Mouse (Mus musculus) MEL (cell line): ENCODE measurements around the gene Tent4a. TPM values are rescaled to one million over a fixed set of nuclear protein-coding genes. Genes with fewer than 3 reads are reported as not detected.

Experiments used
- DNase-seq: peaks from one replicate; pipeline ENCODE4 v3.0.0; 2011; ENCODE audit warnings: low read depth, low spot score
- H3K27ac ChIP-seq: 2 replicates; pipeline ENCODE4 v1.5.1; 2012; ENCODE audit warnings: low read depth, mild to moderate bottlenecking, control low read depth, low read length, moderate library complexity; ENCODE audit not compliant: control insufficient read depth
- H3K27me3 ChIP-seq, 2 experiments: fragments of 150-350 bp in 1 of 2; sonication (generic) in 1 of 2; 2 replicates each; pipeline ENCODE4 v1.6.1; 2012; ENCODE audit warnings: low read length in 2 of 2, mild to moderate bottlenecking in 2 of 2, improper control_type of control experiment in 1 of 2, moderate library complexity in 1 of 2; ENCODE audit not compliant: insufficient read depth in 2 of 2, control insufficient read depth in 1 of 2
- H3K36me3 ChIP-seq, 2 experiments: 2 replicates each; pipeline ENCODE4 v1.6.1; 2012 to 2014; ENCODE audit warnings: low read length in 2 of 2, improper control_type of control experiment in 1 of 2, inconsistent platforms in 1 of 2, mild to moderate bottlenecking in 1 of 2; ENCODE audit not compliant: insufficient read depth in 2 of 2, control insufficient read depth in 1 of 2
- H3K4me1 ChIP-seq, 2 experiments: fragments of 150-350 bp in 1 of 2; sonication (generic) in 1 of 2; 2 replicates each; pipeline ENCODE4 v1.6.1; 2012; ENCODE audit warnings: low read length in 2 of 2, improper control_type of control experiment in 1 of 2, mild to moderate bottlenecking in 1 of 2; ENCODE audit not compliant: insufficient read depth in 2 of 2, control insufficient read depth in 1 of 2
- H3K4me3 ChIP-seq, 2 experiments: fragments of 150-350 bp in 1 of 2; sonication (generic) in 1 of 2; 2 replicates each; pipeline ENCODE4 v1.5.1; 2012; ENCODE audit warnings: low read depth in 2 of 2, low read length in 2 of 2, mild to moderate bottlenecking in 2 of 2, moderate library complexity in 2 of 2, control low read depth in 1 of 2, improper control_type of control experiment in 1 of 2; ENCODE audit not compliant: control insufficient read depth in 1 of 2, insufficient read depth in 1 of 2
- H3K79me2 ChIP-seq: 2 replicates; pipeline ENCODE4 v1.6.1; 2012; ENCODE audit warnings: mild to moderate bottlenecking, low read length, moderate library complexity; ENCODE audit not compliant: control insufficient read depth, poor library complexity, insufficient read depth
- H3K9ac ChIP-seq: 2 replicates; pipeline ENCODE4 v1.6.1; 2012; ENCODE audit warnings: low read depth, mild to moderate bottlenecking, control low read depth, low read length, moderate library complexity; ENCODE audit not compliant: control insufficient read depth, poor library complexity, severe bottlenecking
- H3K9me3 ChIP-seq: fragments of 150-350 bp; sonication (generic); replicated peaks from 2 replicates; pipeline ENCODE4 v1.6.1; 2012; ENCODE audit warnings: mild to moderate bottlenecking, low read length, improper control_type of control experiment, moderate library complexity; ENCODE audit not compliant: insufficient read depth
- CHD1 ChIP-seq: IDR thresholded peaks from 2 replicates; pipeline ENCODE4 v1.6.1; 2012; ENCODE audit warnings: low read depth, mild to moderate bottlenecking, inconsistent platforms, low read length, improper control_type of control experiment
- CHD2 ChIP-seq: IDR thresholded peaks from 2 replicates; pipeline ENCODE4 v1.6.1; 2011; ENCODE audit warnings: low read length, improper control_type of control experiment
- E2F4 ChIP-seq: IDR thresholded peaks from 2 replicates; pipeline ENCODE4 v1.6.1; 2011; ENCODE audit warnings: low read depth, low read length, improper control_type of control experiment, borderline replicate concordance
- ELF1 ChIP-seq: IDR thresholded peaks from 2 replicates; pipeline ENCODE4 v1.6.1; 2014; ENCODE audit warnings: low read depth, mild to moderate bottlenecking, inconsistent platforms, low read length, improper control_type of control experiment, moderate library complexity
- EP300 ChIP-seq, 2 experiments: IDR thresholded peaks; 2 replicates each; pipeline ENCODE4 v1.6.1; 2011; ENCODE audit warnings: improper control_type of control experiment in 2 of 2, low read length in 2 of 2, low read depth in 1 of 2, mild to moderate bottlenecking in 1 of 2
- ETS1 ChIP-seq: IDR thresholded peaks from 2 replicates; pipeline ENCODE4 v1.6.1; 2012; ENCODE audit warnings: low read depth, mild to moderate bottlenecking, inconsistent platforms, low read length, improper control_type of control experiment, moderate library complexity
- HCFC1 ChIP-seq: IDR thresholded peaks from 2 replicates; pipeline ENCODE4 v1.6.1; 2012; ENCODE audit warnings: low read depth, mild to moderate bottlenecking, inconsistent platforms, low read length, improper control_type of control experiment, moderate library complexity
- JUND ChIP-seq: IDR thresholded peaks from 2 replicates; pipeline ENCODE4 v1.6.1; 2011; ENCODE audit warnings: low read depth, mild to moderate bottlenecking, improper control_type of control experiment, low read length
- MEF2A ChIP-seq: IDR thresholded peaks from 2 replicates; pipeline ENCODE4 v1.6.1; 2014; ENCODE audit warnings: low read depth, mild to moderate bottlenecking, inconsistent platforms, low read length, improper control_type of control experiment; ENCODE audit not compliant: poor library complexity, insufficient replicate concordance, severe bottlenecking; ENCODE audit errors: extremely low read depth
- MXI1 ChIP-seq: IDR thresholded peaks from 2 replicates; pipeline ENCODE4 v1.6.1; 2011; ENCODE audit warnings: mild to moderate bottlenecking, low read depth, low read length, improper control_type of control experiment
- MYB ChIP-seq: IDR thresholded peaks from 2 replicates; pipeline ENCODE4 v1.6.1; 2011; ENCODE audit warnings: mild to moderate bottlenecking, low read depth, low read length, improper control_type of control experiment
- MYC ChIP-seq: IDR thresholded peaks from 2 replicates; pipeline ENCODE4 v1.6.1; 2011; ENCODE audit warnings: low read depth, mild to moderate bottlenecking, low read length, improper control_type of control experiment, moderate library complexity
- NELFE ChIP-seq: IDR thresholded peaks from 2 replicates; pipeline ENCODE4 v1.6.1; 2011; ENCODE audit warnings: low read depth, low read length, improper control_type of control experiment
- POLR2A ChIP-seq, 2 experiments: IDR thresholded peaks; 2 replicates each; pipeline ENCODE4 v1.6.1; 2011 to 2012; ENCODE audit warnings: low read length in 2 of 2, mild to moderate bottlenecking in 2 of 2, control low read depth in 1 of 2, improper control_type of control experiment in 1 of 2, low read depth in 1 of 2, moderate library complexity in 1 of 2; ENCODE audit not compliant: control insufficient read depth in 1 of 2, insufficient read depth in 1 of 2, poor library complexity in 1 of 2
- POLR2AphosphoS2 ChIP-seq: IDR thresholded peaks from 2 replicates; pipeline ENCODE4 v1.6.1; 2011; ENCODE audit warnings: low read length, improper control_type of control experiment
- POLR2AphosphoS5 ChIP-seq: IDR thresholded peaks from 2 replicates; pipeline ENCODE4 v1.6.1; 2012; ENCODE audit warnings: low read depth, borderline replicate concordance, mild to moderate bottlenecking, inconsistent platforms, low read length, moderate library complexity, mixed read lengths
- RCOR1 ChIP-seq: IDR thresholded peaks from 2 replicates; pipeline ENCODE4 v1.6.1; 2012; ENCODE audit warnings: low read depth, mild to moderate bottlenecking, inconsistent platforms, low read length, improper control_type of control experiment
- SIN3A ChIP-seq: IDR thresholded peaks from 2 replicates; pipeline ENCODE4 v1.6.1; 2012; ENCODE audit warnings: low read length, improper control_type of control experiment, inconsistent platforms
- TCF12 ChIP-seq: IDR thresholded peaks from 2 replicates; pipeline ENCODE4 v1.6.1; 2014; ENCODE audit warnings: low read depth, mild to moderate bottlenecking, inconsistent platforms, low read length, improper control_type of control experiment, moderate library complexity
- UBTF ChIP-seq: IDR thresholded peaks from 2 replicates; pipeline ENCODE4 v1.6.1; 2012; ENCODE audit warnings: low read depth, mild to moderate bottlenecking, inconsistent platforms, low read length, improper control_type of control experiment, moderate library complexity, borderline replicate concordance; ENCODE audit not compliant: insufficient read depth
- ZC3H11A ChIP-seq: IDR thresholded peaks from 2 replicates; pipeline ENCODE4 v1.6.1; 2012; ENCODE audit warnings: low read depth, mild to moderate bottlenecking, inconsistent platforms, low read length, improper control_type of control experiment
- ZKSCAN1 ChIP-seq: IDR thresholded peaks from 2 replicates; pipeline ENCODE4 v1.6.1; 2012; ENCODE audit warnings: low read depth, mild to moderate bottlenecking, inconsistent platforms, low read length, improper control_type of control experiment, moderate library complexity
- ZNF384 ChIP-seq: IDR thresholded peaks from 2 replicates; pipeline ENCODE4 v1.6.1; 2012; ENCODE audit warnings: low read depth, mild to moderate bottlenecking, inconsistent platforms, low read length, improper control_type of control experiment
- polyA plus RNA-seq, 2 experiments: library from polyadenylated mRNA; stranded (reverse) in 1 of 2; unstranded in 1 of 2; fragments of >175 nt in 1 of 2; fragments of >200 nt in 1 of 2; gene quantifications; 2 replicates each; pipeline versions ENCODE4 v1.2.1 to v1.2.4; 2012; ENCODE audit warnings: low replicate concordance in 2 of 2, low read depth in 1 of 2; ENCODE audit not compliant: insufficient read length in 2 of 2, insufficient read depth in 1 of 2, missing spikeins in 1 of 2
- total RNA-seq: library from RNA; depleted of rRNA; stranded (reverse); fragments of 300-350 nt; gene quantifications from 2 replicates; pipeline ENCODE4 v1.2.3, GENCODE M21; 2012

The Tent4a gene
- total and polyA plus RNA-seq, 3 experiments = 12.2 to 18.4 TPM; not detected in 1

- TF ChIP-seq ZC3H11A (no peak), E2F4 (no peak), ELF1 (peak; percentile 44; the same call in 1 of the 2 replicates), MXI1 (peak; percentile 64)
- TF ChIP-seq, all 39 proteins: peak for 17
Measured at GRCm38 (mm10) chr13:69534654-69535551, 486 bp upstream of the Tent4a start (continued).

- Histone ChIP-seq H3K27me3 (no peaks in the 10 kb centered on the region), H3K9ac (peak within 1 kb of the TSS; percentile 87), H3K4me1 (peaks cover 2 to 15% of the 10 kb centered on the region in 2 experiments; a peak in 3 of 4 replicates), H3K36me3 (peaks cover 0 to 2% of the 10 kb centered on the region in 2 experiments; a peak in 2 of 4 replicates), H3K4me3 (peak within 1 kb of the TSS; percentile 56 to 73), H3K27ac (peak within 1 kb of the TSS; percentile 74), H3K79me2 (peaks cover 57% of the 10 kb centered on the region)
- peak; percentile 32; the same call in 1 of the 2 replicates for TF ChIP-seq MXI1
- no peak for TF ChIP-seq CHD2
- TF ChIP-seq CHD1 = 0 out of 2 replicates have a peak, but pooled peaks have one; percentile 80
- TF ChIP-seq EP300 (IDR thresholded peaks at IDR 0.05; ENCODE audit: low read depth in 1 of 2, low read length in 2 of 2) = no peak
- no peak for TF ChIP-seq ETS1
- no peak for TF ChIP-seq JUND
- no peak for TF ChIP-seq HCFC1
- peak in 1 of 2 experiments; percentile 20; a peak in 1 of 4 replicates for TF ChIP-seq POLR2A (IDR thresholded peaks at IDR 0.05; ENCODE audit: control insufficient read depth in 1 of 2, insufficient read depth in 1 of 2, low read depth in 1 of 2, low read length in 2 of 2, poor library complexity in 1 of 2)
- TF ChIP-seq UBTF = no peak
- TF ChIP-seq, all 39 proteins: peak for 3
- H3K9me3 ChIP-seq = no peaks in the 10 kb centered on the region
- DNase-seq = peak; percentile 39
Measured at GRCm38 (mm10) chr13:69533405-69534333, 748 bp downstream of the Tent4a start, which contains the start of gene Nsun2. Gene Nsun2 (plus strand): TSS chr13:69533746.

DNA sequence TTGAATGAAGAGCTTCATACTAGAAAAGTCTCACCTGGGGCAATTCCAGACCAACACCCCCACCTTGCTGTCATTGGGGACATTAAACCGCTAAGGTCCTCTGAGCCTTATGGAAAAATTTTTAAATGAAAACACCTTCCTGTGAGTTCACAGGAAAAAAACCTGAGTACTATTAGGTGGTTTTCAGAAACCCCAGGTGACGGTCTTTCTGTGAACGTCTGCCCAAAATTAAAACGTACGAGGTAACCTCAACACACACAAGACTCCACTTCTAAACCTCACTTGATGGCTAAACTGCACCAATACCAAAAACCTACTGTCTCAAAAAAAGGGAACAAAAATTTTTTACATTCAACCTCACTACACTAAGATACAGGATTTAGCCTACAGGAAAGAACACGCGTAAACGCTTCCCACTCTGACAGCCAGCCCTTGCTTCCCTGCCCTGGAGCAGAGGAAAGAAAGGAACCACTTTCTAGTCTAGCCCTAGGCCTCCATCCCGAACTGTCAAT is 1.5 kb downstream of the Tent4a start:
- DNase-seq = peak; percentile 63
- H3K27ac ChIP-seq = peak overlapping the region; percentile 74
- peak overlapping the region; percentile 87 for H3K9ac ChIP-seq
- H3K9me3 ChIP-seq = no peaks in the 10 kb centered on the region
- H3K4me3 ChIP-seq = peak overlapping the region; percentile 56 to 73
- H3K27me3 ChIP-seq = no peaks in the 10 kb centered on the region
- H3K36me3 ChIP-seq = no peaks in the 10 kb centered on the region; a peak in 1 of 4 replicates
- H3K4me1 ChIP-seq = peaks cover 2 to 15% of the 10 kb centered on the region in 2 experiments; a peak in 3 of 4 replicates
- peaks cover 64% of the 10 kb centered on the region for H3K79me2 ChIP-seq
- TF ChIP-seq POLR2AphosphoS2 (no peak), CHD2 (no peak), MYB (no peak), TCF12 (no peak), MEF2A (no peak), RCOR1 (no peak), ZKSCAN1 (no peak), EP300 (IDR thresholded peaks at IDR 0.05; ENCODE audit: low read depth in 1 of 2, low read length in 2 of 2) (no peak), POLR2A (IDR thresholded peaks at IDR 0.05; ENCODE audit: control insufficient read depth in 1 of 2, insufficient read depth in 1 of 2, low read depth in 1 of 2, low read length in 2 of 2, poor library complexity in 1 of 2) (0 out of 4 replicates have a peak, but pooled peaks of 1 of the 2 experiments have one; percentile 7), CHD1 (no peak), POLR2AphosphoS5 (no peak), MYC (peak; percentile 37; the same call in 1 of the 2 replicates), NELFE (no peak), ZNF384 (peak; percentile 55; the same call in 1 of the 2 replicates), SIN3A (peak; percentile 43)
